In genomic region chr17:48930994-48931393, GRCm38 (mm10) we compare ENCODE assay signal across 8 mouse cellular contexts. TPM values are rescaled to one million over a fixed set of nuclear protein-coding genes. Genes with fewer than 3 reads are reported as not detected.
DNase-seq lines count a peak whose midpoint lies in the region; ATAC-seq and TF ChIP-seq lines count a peak whose summit lies in the region.

No protein-coding gene starts in this region.

- ATAC-seq in embryonic facial prominence, embryonic 12.5 days (ENCODE audit: insufficient number of reproducible peaks, insufficient read depth, low FRiP score, low TSS enrichment), result no peak
- 0 out of 2 replicates have a peak, but pooled peaks have one; percentile 13 for ATAC-seq in neural tube, embryonic 11.5 days (ENCODE audit: insufficient read depth, low FRiP score, low TSS enrichment)

- peaks cover 38% of the 10 kb centered on the region for H3K27me3 ChIP-seq in embryonic facial prominence, embryonic 12.5 days
- peaks cover 49% of the 10 kb centered on the region for H3K27me3 ChIP-seq in embryonic facial prominence, embryonic 10.5 days (replicated peaks; ENCODE audit: low read depth, poor library complexity, severe bottlenecking)
- peaks cover 20% of the 10 kb centered on the region for H3K27me3 ChIP-seq in neural tube, embryonic 11.5 days (ENCODE audit: control insufficient read depth, insufficient read depth, low read length)
- H3K27me3 ChIP-seq in limb, embryonic 10.5 days (ENCODE audit: low read depth, poor library complexity, severe bottlenecking), result peaks cover 50% of the 10 kb centered on the region
- H3K27me3 ChIP-seq in small intestine, adult 2 months (ENCODE audit: control insufficient read depth, insufficient read depth, low read length), result peaks cover 6% of the 10 kb centered on the region; the same call in 1 of the 2 replicates

- no peaks in the 10 kb centered on the region for H3K36me3 ChIP-seq in embryonic facial prominence, embryonic 12.5 days
- H3K36me3 ChIP-seq in embryonic facial prominence, embryonic 10.5 days (replicated peaks), result no peaks in the 10 kb centered on the region
- H3K36me3 ChIP-seq in neural tube, embryonic 11.5 days (ENCODE audit: control insufficient read depth, insufficient read depth, low read length), result no peaks in the 10 kb centered on the region
- no peaks in the 10 kb centered on the region for H3K36me3 ChIP-seq in limb, embryonic 10.5 days
- no peaks in the 10 kb centered on the region for H3K36me3 ChIP-seq in small intestine, adult 2 months (ENCODE audit: control insufficient read depth, insufficient read depth, low read length)

- no peak for DNase-seq in embryonic facial prominence, embryonic 10.5 days (ENCODE audit: low spot score)
- DNase-seq in neural tube, embryonic 11.5 days (ENCODE audit: low spot score), result no peak
- DNase-seq in neural tube, embryonic 10.5 days (ENCODE audit: extremely low spot score, low spot score), result no peak
- no peak for DNase-seq in limb, embryonic 10.5 days (ENCODE audit: low spot score)
- no peak for DNase-seq in layer of hippocampus, adult 9-11 months
- no peak for DNase-seq in spleen, postnatal 14 days (ENCODE audit: low spot score in 2 of 2)

- no peak overlapping the region for H3K27ac ChIP-seq in embryonic facial prominence, embryonic 12.5 days
- H3K27ac ChIP-seq in embryonic facial prominence, embryonic 10.5 days (replicated peaks), result no peak overlapping the region
- no peak overlapping the region for H3K27ac ChIP-seq in neural tube, embryonic 11.5 days (ENCODE audit: low read depth, low read length)
- H3K27ac ChIP-seq in limb, embryonic 10.5 days, result no peak overlapping the region
- H3K27ac ChIP-seq in small intestine, adult 2 months (ENCODE audit: insufficient read depth, low read depth, low read length), result no peak overlapping the region

- TF ChIP-seq CTCF in small intestine, adult 2 months (IDR thresholded peaks at IDR 0.05; ENCODE audit: extremely low read depth, insufficient read length, insufficient replicate concordance, low read depth, low read length), result 0 out of 2 replicates have a peak, but pooled peaks have one; percentile 4

- TF ChIP-seq POLR2A in small intestine, adult 2 months (IDR thresholded peaks at IDR 0.05; ENCODE audit: low read depth, low read length), result no peak

- peaks cover 4% of the 10 kb centered on the region for H3K4me1 ChIP-seq in embryonic facial prominence, embryonic 12.5 days
- H3K4me1 ChIP-seq in embryonic facial prominence, embryonic 10.5 days, result peaks cover 20% of the 10 kb centered on the region
- 0 out of 2 replicates have a peak, but pooled peaks cover 4% of the 10 kb centered on the region for H3K4me1 ChIP-seq in neural tube, embryonic 11.5 days (ENCODE audit: control insufficient read depth, insufficient read depth, low read length)
- peaks cover 21% of the 10 kb centered on the region for H3K4me1 ChIP-seq in limb, embryonic 10.5 days
- peaks cover 9% of the 10 kb centered on the region for H3K4me1 ChIP-seq in small intestine, adult 2 months (ENCODE audit: control insufficient read depth, insufficient read depth, insufficient read length, low read length)

- 65% methylated on average over 10 of the region's 10 CpGs for WGBS in embryonic facial prominence, embryonic 12.5 days
- WGBS in embryonic facial prominence, embryonic 10.5 days, result 64% methylated on average over 10 of the region's 10 CpGs
- WGBS in neural tube, embryonic 11.5 days, result 68% methylated on average over 10 of the region's 10 CpGs
- 60% methylated on average over 10 of the region's 10 CpGs for WGBS in limb, embryonic 10.5 days
- 29% methylated on average over 10 of the region's 10 CpGs for WGBS in small intestine, adult 2 months

- H3K9ac ChIP-seq in embryonic facial prominence, embryonic 12.5 days, result no peak overlapping the region
- no peak overlapping the region for H3K9ac ChIP-seq in neural tube, embryonic 11.5 days (ENCODE audit: low read length)

- no peak overlapping the region for H3K4me3 ChIP-seq in embryonic facial prominence, embryonic 12.5 days
- H3K4me3 ChIP-seq in embryonic facial prominence, embryonic 10.5 days, result no peak overlapping the region
- H3K4me3 ChIP-seq in neural tube, embryonic 11.5 days (ENCODE audit: low read depth, low read length), result no peak overlapping the region
- H3K4me3 ChIP-seq in limb, embryonic 10.5 days, result peak overlapping the region; percentile 63; the same call in 1 of the 2 replicates
- no peak overlapping the region for H3K4me3 ChIP-seq in small intestine, adult 2 months (ENCODE audit: low read depth, low read length)

- H3K9me3 ChIP-seq in embryonic facial prominence, embryonic 12.5 days, result no peaks in the 10 kb centered on the region
- no peaks in the 10 kb centered on the region; the same call in 1 of the 2 replicates for H3K9me3 ChIP-seq in embryonic facial prominence, embryonic 10.5 days
- no peaks in the 10 kb centered on the region for H3K9me3 ChIP-seq in neural tube, embryonic 11.5 days (ENCODE audit: control insufficient read depth, low read length)
- H3K9me3 ChIP-seq in limb, embryonic 10.5 days (replicated peaks), result no peaks in the 10 kb centered on the region

- peak overlapping the region; percentile 84; the same call in 1 of the 2 replicates for H3K4me2 ChIP-seq in embryonic facial prominence, embryonic 12.5 days (replicated peaks)
- H3K4me2 ChIP-seq in neural tube, embryonic 11.5 days (ENCODE audit: low read depth), result peak overlapping the region; percentile 82; the same call in 1 of the 2 replicates

RNA-seq across cellular contexts. Expression of gene Lrfn2, which starts 1.2 kb away (rescaled TPM):
- polyA plus RNA-seq in embryonic facial prominence, embryonic 12.5 days (2016; fragmentation: Nextera tagmentation; extraction: Ambion mirVana), result 0.42 and 0.82 TPM in 2 replicates
- polyA plus RNA-seq in embryonic facial prominence, embryonic 10.5 days (2016; fragmentation: Nextera tagmentation; extraction: Ambion mirVana), result 0.19 and 0.33 TPM in 2 replicates
- 1.0 and 1.1 TPM in 2 replicates for polyA plus RNA-seq in neural tube, embryonic 11.5 days (2014; fragmentation: Nextera tagmentation; extraction: Ambion mirVana)
- 0.10 TPM in 1 of 2 replicates, not detected in the other for polyA plus RNA-seq in limb, embryonic 10.5 days (2016; fragmentation: Nextera tagmentation; extraction: Ambion mirVana)
- polyA plus RNA-seq in small intestine, adult 2 months (2012; rRNA removed), result 0.10 and 0.11 TPM in 2 replicates
